Mouse (Mus musculus) CH12.LX (cell line): ENCODE measurements around the gene Lrrc75a. TPM values are rescaled to one million over a fixed set of nuclear protein-coding genes. Genes with fewer than 3 reads are reported as not detected.
A peak's percentile ranks its signal among the peaks of the same experiment; 100 is the strongest.

ENCODE experiments used
- DNase-seq: peaks from one replicate; pipeline ENCODE4 v3.0.0-alpha.2; 2013; ENCODE audit errors: extremely low read depth
- H3K27ac ChIP-seq: 2 replicates; pipeline ENCODE4 v1.5.1; 2012; ENCODE audit warnings: low read depth, mild to moderate bottlenecking, control low read depth, moderate library complexity; ENCODE audit not compliant: insufficient read depth
- H3K27me3 ChIP-seq: replicated peaks from 2 replicates; pipeline ENCODE3; 2012; ENCODE audit warnings: inconsistent platforms
- H3K36me3 ChIP-seq, 2 experiments: replicated peaks in 1 of 2; 2 replicates each; pipeline versions ENCODE3 to v1.6.1; 2012; ENCODE audit warnings: inconsistent platforms in 1 of 2, low read length in 1 of 2, mild to moderate bottlenecking in 1 of 2, mixed read lengths in 1 of 2, moderate library complexity in 1 of 2; ENCODE audit not compliant: control insufficient read depth in 1 of 2, insufficient read depth in 1 of 2
- H3K4me1 ChIP-seq, 2 experiments: 2 replicates each; pipeline ENCODE4 v1.6.1; 2012; ENCODE audit warnings: inconsistent platforms in 1 of 2, moderate library complexity in 1 of 2; ENCODE audit not compliant: insufficient read depth in 2 of 2, control insufficient read depth in 1 of 2
- H3K4me2 ChIP-seq: 2 replicates; pipeline ENCODE4 v1.6.1; 2012; ENCODE audit warnings: low read depth, mild to moderate bottlenecking, control low read depth; ENCODE audit not compliant: poor library complexity, insufficient read depth, severe bottlenecking
- H3K4me3 ChIP-seq, 3 experiments: fragments of 150-350 bp in 1 of 3; sonication (generic) in 1 of 3; replicated peaks in 1 of 3; 2 replicates each; pipeline versions ENCODE3 to v1.5.1; 2011 to 2012; ENCODE audit warnings: low read depth in 2 of 3, low read length in 2 of 3, mild to moderate bottlenecking in 2 of 3, moderate library complexity in 2 of 3, control low read depth in 1 of 3, improper control_type of control experiment in 1 of 3, inconsistent platforms in 1 of 3, mixed read lengths in 1 of 3; ENCODE audit not compliant: poor library complexity in 1 of 3
- H3K79me2 ChIP-seq: replicated peaks from 2 replicates; pipeline ENCODE4 v1.6.1; 2012; ENCODE audit warnings: mild to moderate bottlenecking, moderate library complexity; ENCODE audit not compliant: control insufficient read depth, poor library complexity, insufficient read depth, severe bottlenecking; ENCODE audit errors: extremely low read depth
- H3K9ac ChIP-seq: 2 replicates; pipeline ENCODE4 v1.6.1; 2012; ENCODE audit warnings: low read depth, mild to moderate bottlenecking, control low read depth, moderate library complexity; ENCODE audit not compliant: insufficient read depth
- H3K9me3 ChIP-seq: replicated peaks from 2 replicates; pipeline ENCODE3; 2012; ENCODE audit warnings: low read length, inconsistent platforms, mixed read lengths
- CHD1 ChIP-seq: IDR thresholded peaks from 2 replicates; pipeline ENCODE4 v1.6.1; 2012; ENCODE audit warnings: low read depth, low read length, improper control_type of control experiment, inconsistent platforms
- CTCF ChIP-seq, 2 experiments: IDR thresholded peaks in 1 of 2; conservative IDR thresholded peaks in 1 of 2; 2 replicates each; pipeline ENCODE4 v1.5.1; 2011 to 2012; ENCODE audit warnings: low read depth in 2 of 2, low read length in 2 of 2, improper control_type of control experiment in 1 of 2, inconsistent platforms in 1 of 2, mild to moderate bottlenecking in 1 of 2, moderate library complexity in 1 of 2
- E2F4 ChIP-seq: IDR thresholded peaks from 2 replicates; pipeline ENCODE4 v1.6.1; 2011; ENCODE audit warnings: low read depth, low read length, improper control_type of control experiment; ENCODE audit not compliant: insufficient replicate concordance
- ELF1 ChIP-seq: IDR thresholded peaks from 2 replicates; pipeline ENCODE4 v1.6.1; 2014; ENCODE audit warnings: low read depth, mild to moderate bottlenecking, inconsistent platforms, low read length, improper control_type of control experiment
- GABPA ChIP-seq: IDR thresholded peaks from 2 replicates; pipeline ENCODE4 v1.6.1; 2012; ENCODE audit warnings: low read depth, low read length, improper control_type of control experiment, inconsistent platforms; ENCODE audit not compliant: insufficient replicate concordance
- HCFC1 ChIP-seq: IDR thresholded peaks from 2 replicates; pipeline ENCODE4 v1.6.1; 2012; ENCODE audit warnings: low read depth, mild to moderate bottlenecking, inconsistent platforms, low read length, improper control_type of control experiment
- IRF4 ChIP-seq: IDR thresholded peaks from 2 replicates; pipeline ENCODE4 v1.6.1; 2014; ENCODE audit warnings: low read depth, mild to moderate bottlenecking, inconsistent platforms, low read length, improper control_type of control experiment
- JUN ChIP-seq: IDR thresholded peaks from 2 replicates; pipeline ENCODE4 v1.6.1; 2011; ENCODE audit warnings: low read depth, mild to moderate bottlenecking, low read length, improper control_type of control experiment, moderate library complexity; ENCODE audit not compliant: insufficient read depth
- KAT2A ChIP-seq: IDR thresholded peaks from 2 replicates; pipeline ENCODE4 v1.6.1; 2012; ENCODE audit warnings: low read length, improper control_type of control experiment, inconsistent platforms; ENCODE audit not compliant: insufficient replicate concordance
- MAX ChIP-seq: IDR thresholded peaks from 2 replicates; pipeline ENCODE4 v1.6.1; 2011; ENCODE audit warnings: low read length, improper control_type of control experiment
- MAZ ChIP-seq: IDR thresholded peaks from 2 replicates; pipeline ENCODE4 v1.6.1; 2012; ENCODE audit warnings: low read depth, mild to moderate bottlenecking, inconsistent platforms, low read length, improper control_type of control experiment, moderate library complexity
- MEF2A ChIP-seq: IDR thresholded peaks from 2 replicates; pipeline ENCODE4 v1.6.1; 2014; ENCODE audit warnings: low read depth, mild to moderate bottlenecking, inconsistent platforms, low read length, improper control_type of control experiment, borderline replicate concordance
- MXI1 ChIP-seq: IDR thresholded peaks from 2 replicates; pipeline ENCODE4 v1.6.1; 2011; ENCODE audit warnings: mild to moderate bottlenecking, low read depth, low read length, improper control_type of control experiment
- MYC ChIP-seq: IDR thresholded peaks from 2 replicates; pipeline ENCODE4 v1.6.1; 2011; ENCODE audit warnings: low read depth, mild to moderate bottlenecking, improper control_type of control experiment, low read length
- PAX5 ChIP-seq: IDR thresholded peaks from 2 replicates; pipeline ENCODE4 v1.6.1; 2012; ENCODE audit warnings: low read length, inconsistent platforms, mixed read lengths
- POLR2A ChIP-seq: IDR thresholded peaks from 2 replicates; pipeline ENCODE4 v1.6.1; 2011; ENCODE audit warnings: low read depth, mild to moderate bottlenecking, improper control_type of control experiment, low read length
- POLR2AphosphoS2 ChIP-seq: IDR thresholded peaks from 2 replicates; pipeline ENCODE4 v1.6.1; 2011; ENCODE audit warnings: low read depth, low read length, improper control_type of control experiment
- RCOR1 ChIP-seq: conservative IDR thresholded peaks from 2 replicates; pipeline ENCODE4 v1.6.1; 2012; ENCODE audit warnings: low read depth, mild to moderate bottlenecking, inconsistent platforms, low read length, improper control_type of control experiment
- SIN3A ChIP-seq: IDR thresholded peaks from 2 replicates; pipeline ENCODE4 v1.6.1; 2012; ENCODE audit warnings: low read length, improper control_type of control experiment, inconsistent platforms
- SMC3 ChIP-seq: IDR thresholded peaks from 2 replicates; pipeline ENCODE4 v1.6.1; 2011; ENCODE audit warnings: low read depth, low read length, improper control_type of control experiment
- TCF12 ChIP-seq: IDR thresholded peaks from 2 replicates; pipeline ENCODE4 v1.6.1; 2014; ENCODE audit warnings: low read depth, mild to moderate bottlenecking, inconsistent platforms, low read length, improper control_type of control experiment
- UBTF ChIP-seq: IDR thresholded peaks from 2 replicates; pipeline ENCODE4 v1.6.1; 2012; ENCODE audit warnings: low read depth, mild to moderate bottlenecking, inconsistent platforms, low read length, improper control_type of control experiment, moderate library complexity
- USF1 ChIP-seq: IDR thresholded peaks from 2 replicates; pipeline ENCODE4 v1.6.1; 2014; ENCODE audit warnings: low read depth, mild to moderate bottlenecking, inconsistent platforms, low read length, improper control_type of control experiment
- ZC3H11A ChIP-seq: IDR thresholded peaks from 2 replicates; pipeline ENCODE4 v1.6.1; 2012; ENCODE audit warnings: low read depth, mild to moderate bottlenecking, inconsistent platforms, low read length, improper control_type of control experiment
- ZKSCAN1 ChIP-seq: IDR thresholded peaks from 2 replicates; pipeline ENCODE4 v1.6.1; 2012; ENCODE audit warnings: low read depth, inconsistent platforms, low read length, improper control_type of control experiment, borderline replicate concordance
- ZMIZ1 ChIP-seq: IDR thresholded peaks from 2 replicates; pipeline ENCODE4 v1.6.1; 2012; ENCODE audit warnings: low read depth, mild to moderate bottlenecking, inconsistent platforms, low read length, improper control_type of control experiment
- ZNF384 ChIP-seq: IDR thresholded peaks from 2 replicates; pipeline ENCODE4 v1.6.1; 2012; ENCODE audit warnings: low read depth, low read length, improper control_type of control experiment, inconsistent platforms
- dilution Hi-C: fragments of 300-500 bp; cut with MboI; formaldehyde crosslinking; loops from 2 replicates; pipeline ENCODE4 v1.14.3; 2020; ENCODE audit warnings: low sequenced_read_pairs; ENCODE audit not compliant: extremely low pct_unique_long_range_greater_than_20kb, extremely low pct_ligation_motif_present
- in situ Hi-C: fragments of 300-500 bp; cut with MboI; formaldehyde crosslinking; loops from 3 replicates; pipeline ENCODE4 v1.14.3; 2019; ENCODE audit warnings: low sequenced_read_pairs, low pct_ligation_motif_present, low pct_unique_long_range_greater_than_20kb, mixed read lengths
- polyA plus RNA-seq: library from polyadenylated mRNA; unstranded; fragments of >175 nt; gene quantifications from 2 replicates; pipeline ENCODE4 v1.2.1, GENCODE M21; 2012; ENCODE audit warnings: low read depth; ENCODE audit not compliant: insufficient read length
- total RNA-seq, 2 experiments: library from RNA; depleted of rRNA; stranded (reverse); fragments of 300-350 nt in 1 of 2; fragments of >200 nt in 1 of 2; gene quantifications; 2 replicates each; pipeline ENCODE4 v1.2.3; 2012 to 2014

Lrrc75a gene
- total and polyA plus RNA-seq, 3 experiments: 1.3 to 12.6 (median 1.8) TPM

- DNase-seq: peak; percentile 61
Measured at GRCm38 (mm10) chr11:62603312-62604056, 44.8 kb downstream of the Lrrc75a start.

GRCm38 (mm10) chr11:62602619-62603311 is 45.6 kb downstream of the Lrrc75a start:
- Histone ChIP-seq H3K9me3 (no peaks in the 10 kb centered on the region), H3K27me3 (no peaks in the 10 kb centered on the region), H3K4me1 (peaks cover 14 to 52% of the 10 kb centered on the region in 2 experiments), H3K9ac (peak overlapping the region; percentile 99), H3K4me3 (peak overlapping the region; percentile 68 to 90 (median 69)), H3K27ac (peak overlapping the region; percentile 92), H3K79me2 (peaks cover 28% of the 10 kb centered on the region), H3K36me3 (peaks cover 71 to 83% of the 10 kb centered on the region in 2 experiments), H3K4me2 (peak overlapping the region; percentile 68; the same call in 1 of the 2 replicates)
- peak; percentile 99 for DNase-seq
- in situ Hi-C loops (no loop called here), dilution Hi-C loops (no loop called here)
- no peak for TF ChIP-seq CTCF (conservative IDR thresholded peaks at IDR 0.05 in 1 of 2, IDR thresholded peaks at IDR 0.05 in 1 of 2; ENCODE audit: low read depth in 2 of 2, low read length in 2 of 2)
- TF ChIP-seq MEF2A: peak; percentile 90
- peak; percentile 99 for TF ChIP-seq POLR2A
- TF ChIP-seq ZMIZ1: peak; percentile 100
- peak; percentile 100 for TF ChIP-seq POLR2AphosphoS2
- no peak; the same call in 1 of the 2 replicates for TF ChIP-seq USF1
- TF ChIP-seq TCF12: peak; percentile 98
- TF ChIP-seq ZC3H11A: no peak
- no peak for TF ChIP-seq GABPA
- TF ChIP-seq CHD1: peak; percentile 100
- peak; percentile 81 for TF ChIP-seq SIN3A
- TF ChIP-seq HCFC1: peak; percentile 91
- peak; percentile 77; the same call in 1 of the 2 replicates for TF ChIP-seq RCOR1
- TF ChIP-seq E2F4: peak; percentile 98
- TF ChIP-seq ELF1: peak; percentile 79
- TF ChIP-seq ZKSCAN1: no peak
- TF ChIP-seq MAZ: 0 out of 2 replicates have a peak, but pooled peaks have one; percentile 58
- 0 out of 2 replicates have a peak, but pooled peaks have one; percentile 9 for TF ChIP-seq SMC3
- TF ChIP-seq KAT2A: peak; percentile 95
- TF ChIP-seq UBTF: peak; percentile 85
- no peak for TF ChIP-seq PAX5

More at GRCm38 (mm10) chr11:62603312-62604056, 44.8 kb downstream of the Lrrc75a start:
- Histone ChIP-seq H3K4me1 (peaks cover 14 to 49% of the 10 kb centered on the region in 2 experiments), H3K27ac (peak overlapping the region; percentile 92), H3K4me3 (peak overlapping the region; percentile 68 to 90 (median 69)), H3K79me2 (peaks cover 28% of the 10 kb centered on the region), H3K9me3 (no peaks in the 10 kb centered on the region), H3K4me2 (peak overlapping the region; percentile 95), H3K9ac (peak overlapping the region; percentile 99), H3K36me3 (peaks cover 66 to 83% of the 10 kb centered on the region in 2 experiments), H3K27me3 (no peaks in the 10 kb centered on the region)
- TF ChIP-seq JUN (no peak), MAZ (0 out of 2 replicates have a peak, but pooled peaks have one; percentile 6), SIN3A (peak; percentile 31; the same call in 1 of the 2 replicates), GABPA (no peak), E2F4 (0 out of 2 replicates have a peak, but pooled peaks have one; percentile 11), HCFC1 (peak; percentile 29; the same call in 1 of the 2 replicates), CTCF (conservative IDR thresholded peaks at IDR 0.05 in 1 of 2, IDR thresholded peaks at IDR 0.05 in 1 of 2; ENCODE audit: low read depth in 2 of 2, low read length in 2 of 2) (peak; percentile 33 to 50; a peak in 3 of 4 replicates), KAT2A (0 out of 2 replicates have a peak, but pooled peaks have one; percentile 47), MYC (peak; percentile 93), IRF4 (no peak), MAX (no peak; the same call in 1 of the 2 replicates), ZKSCAN1 (no peak), CHD1 (peak; percentile 35), POLR2AphosphoS2 (peak; percentile 92), MXI1 (peak; percentile 39; the same call in 1 of the 2 replicates), USF1 (no peak), UBTF (no peak), ZNF384 (peak; percentile 72)
- in situ Hi-C loops: no loop called here
- dilution Hi-C loops: no loop called here
